Mouse (Mus musculus): ENCODE data around the gene Spast. TPM values are rescaled to one million over a fixed set of nuclear protein-coding genes. Genes with fewer than 3 reads are reported as not detected.

Spast gene
- polyA plus RNA-seq, 1 experiment from 2014 or later, result 55.9 TPM

Other genes starting within 250 kb of the Spast start
- gene Memo1, start 43.5 kb upstream of the Spast start, polyA plus RNA-seq (2016; fragmentation: Nextera tagmentation; extraction: Ambion mirVana), result 73.7 and 77.1 TPM in 2 replicates
- gene Dpy30, start 15.0 kb upstream of the Spast start, polyA plus RNA-seq (2016; fragmentation: Nextera tagmentation; extraction: Ambion mirVana), result 209 and 229 TPM in 2 replicates
- 26.6 and 28.7 TPM in 2 replicates for gene Slc30a6, start 56.6 kb downstream of the Spast start, polyA plus RNA-seq (2016; fragmentation: Nextera tagmentation; extraction: Ambion mirVana)
- gene Nlrc4, start 120.2 kb downstream of the Spast start, polyA plus RNA-seq (2016; fragmentation: Nextera tagmentation; extraction: Ambion mirVana), result 0.18 and 0.24 TPM in 2 replicates
- gene Yipf4, start 150.5 kb downstream of the Spast start, polyA plus RNA-seq (2016; fragmentation: Nextera tagmentation; extraction: Ambion mirVana), result 58.0 and 64.6 TPM in 2 replicates
- 91.9 and 95.6 TPM in 2 replicates for gene Birc6, start 189.3 kb downstream of the Spast start, polyA plus RNA-seq (2016; fragmentation: Nextera tagmentation; extraction: Ambion mirVana)